Mouse (Mus musculus): Measurements from ENCODE around the gene Olfr47.

The Olfr47 gene

GRCm38 (mm10) chr6:43274123-43274522, 42.8 kb downstream of the Olfr47 start:
- Histone ChIP-seq H3K36me3 (ENCODE audit: control insufficient read depth, insufficient read depth, low read length, poor library complexity, severe bottlenecking) (no peaks in the 10 kb centered on the region), H3K27me3 (ENCODE audit: control insufficient read depth, insufficient read depth, low read length, poor library complexity, severe bottlenecking) (no peaks in the 10 kb centered on the region)
- DNase-seq (ENCODE audit: low read depth, low spot score): no peak

DNA sequence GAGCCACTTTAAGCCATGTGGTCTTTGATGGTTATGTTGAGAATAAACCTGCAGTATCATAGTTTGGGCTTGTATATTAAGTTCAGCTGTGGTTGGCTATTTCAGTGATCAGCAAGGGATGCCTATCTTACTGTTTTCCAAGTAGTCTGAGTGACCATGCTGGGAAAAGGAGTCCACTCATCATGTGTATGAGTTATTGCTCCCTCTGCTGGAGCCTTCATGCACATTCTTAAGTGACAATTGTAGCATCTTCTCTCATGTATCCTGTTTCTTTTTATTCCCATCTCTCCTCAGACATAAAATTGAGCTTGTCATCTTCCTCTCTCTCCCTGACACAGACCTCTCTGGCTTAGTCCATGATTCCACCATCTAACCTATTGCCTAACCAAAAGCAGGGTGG, 46.9 kb downstream of the Olfr47 start:
- no peak for DNase-seq (ENCODE audit: low read depth, low spot score)
- Histone ChIP-seq H3K27me3 (ENCODE audit: control insufficient read depth, insufficient read depth, low read length, poor library complexity, severe bottlenecking) (no peaks in the 10 kb centered on the region), H3K36me3 (ENCODE audit: control insufficient read depth, insufficient read depth, low read length, poor library complexity, severe bottlenecking) (no peaks in the 10 kb centered on the region)

GRCm38 (mm10) chr6:43280481-43280880, 49.2 kb downstream of the Olfr47 start:
- no peaks in the 10 kb centered on the region for H3K36me3 ChIP-seq (ENCODE audit: control insufficient read depth, insufficient read depth, low read length, poor library complexity, severe bottlenecking)
- DNase-seq (ENCODE audit: low read depth, low spot score): no peak

More at GRCm38 (mm10) chr6:43280481-43280880, 49.2 kb downstream of the Olfr47 start:
- no peaks in the 10 kb centered on the region for H3K27me3 ChIP-seq (ENCODE audit: control insufficient read depth, insufficient read depth, low read length, poor library complexity, severe bottlenecking)

All from splenic B cell, adult 2 months (primary cell).